Mouse (Mus musculus) right cerebral cortex, postnatal 25 days (tissue): ENCODE data around the gene Trim2.

Experiments
- DNase-seq: peaks from one replicate; pipeline ENCODE4 v3.0.0; 2022

Gene Trim2

DNA sequence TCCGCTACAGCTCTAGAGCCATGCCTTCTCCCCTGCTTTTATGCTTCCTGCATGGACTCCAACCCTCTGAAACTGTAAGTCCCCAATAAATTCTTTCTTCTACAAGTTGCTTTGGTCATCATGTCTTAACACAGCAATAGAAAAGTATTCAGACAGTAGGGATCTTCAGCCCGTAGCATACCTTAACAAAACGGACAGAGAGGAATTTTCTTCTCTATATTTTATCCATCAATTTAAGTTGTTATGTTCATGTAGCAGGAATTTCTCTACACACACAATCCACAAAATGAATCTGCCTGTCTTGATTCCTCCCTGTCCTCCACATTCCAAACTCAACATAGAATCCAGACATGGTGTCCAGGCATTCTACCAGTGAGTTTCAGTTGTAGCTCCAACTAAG is at the start of gene Trim2:
Trim2 (minus strand) TSS at position 101 of the 400 bp plus-strand sequence.
- DNase-seq: no peak

GRCm38 (mm10) chr3:84355930-84356689 is 49.4 kb upstream of the Trim2 start:
- DNase-seq: no peak

DNA sequence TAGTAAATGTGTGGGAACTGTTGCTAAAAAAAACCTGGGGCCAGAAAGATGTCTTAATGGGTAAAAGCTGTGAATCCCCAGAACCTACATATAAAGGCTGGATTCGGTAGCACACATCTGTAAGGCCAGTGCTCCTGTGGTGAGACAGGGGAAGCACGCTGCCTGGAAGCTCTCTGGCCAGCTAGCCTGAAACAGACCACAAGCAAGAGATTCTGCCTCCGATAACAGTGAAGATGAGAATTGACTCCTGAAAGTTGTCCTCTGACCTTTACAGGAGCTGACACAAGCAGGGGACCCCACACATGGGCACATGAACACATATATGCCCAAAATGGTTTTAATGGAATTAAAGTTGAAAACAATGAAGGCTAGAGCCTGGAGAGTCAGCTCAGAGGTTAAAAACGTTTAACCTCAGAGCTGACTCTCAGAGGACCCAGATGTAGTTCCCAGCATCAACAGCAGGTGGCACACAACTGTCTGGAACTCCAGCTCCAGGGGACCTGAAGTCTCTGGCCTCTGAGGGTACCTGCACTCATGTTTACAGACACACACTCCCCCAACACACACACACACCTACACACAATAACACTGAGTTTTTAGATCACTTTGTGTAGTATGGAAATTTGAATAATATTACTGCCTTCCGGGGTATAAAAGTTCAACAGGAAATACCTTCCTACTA is 45.8 kb upstream of the Trim2 start:
- no peak for DNase-seq

- DNase-seq: no peak
Measured at GRCm38 (mm10) chr3:84350311-84350710, 43.6 kb upstream of the Trim2 start.

DNA sequence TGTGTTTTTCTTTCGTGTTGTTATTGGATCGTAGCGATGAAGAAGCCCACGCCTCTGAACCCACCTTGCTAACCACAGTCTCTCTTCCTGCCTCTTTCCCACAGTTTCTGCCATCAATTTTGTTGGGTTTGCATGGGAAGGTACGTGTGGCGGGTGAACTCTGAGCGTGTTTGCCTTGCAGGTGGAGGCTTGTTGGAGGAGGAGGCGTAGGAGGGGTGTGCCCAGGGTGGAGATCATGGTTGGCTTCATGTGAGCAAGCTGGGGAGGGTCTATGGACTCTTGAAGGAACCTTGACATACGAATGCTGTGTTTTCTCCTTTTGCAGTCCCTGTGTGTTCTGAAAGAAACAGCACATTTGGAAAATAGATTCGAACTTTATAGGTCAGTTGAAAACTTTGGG is 43.1 kb upstream of the Trim2 start:
- DNase-seq: no peak

DNA sequence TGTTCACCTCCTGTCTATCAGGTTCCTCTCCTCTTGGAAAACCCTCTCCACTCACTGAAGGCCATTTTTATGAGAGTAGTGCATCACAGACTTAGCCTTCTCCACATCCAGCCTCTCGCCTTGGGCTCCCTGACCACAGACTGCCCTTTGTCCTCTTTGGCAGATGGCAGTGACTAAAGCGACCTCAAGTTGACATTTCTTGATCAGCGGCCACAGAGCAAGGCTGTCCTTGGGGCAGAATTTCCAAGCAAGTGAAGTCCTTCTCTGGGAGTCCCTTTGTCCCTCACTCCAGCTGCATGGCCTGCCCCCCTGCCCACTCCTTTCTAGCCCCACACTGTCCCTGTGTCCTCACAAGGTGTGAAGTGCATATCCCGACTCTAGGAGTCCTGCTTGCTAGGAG is 40.7 kb upstream of the Trim2 start:
- DNase-seq: no peak

GRCm38 (mm10) chr3:84346456-84347150 is 39.9 kb upstream of the Trim2 start:
- no peak for DNase-seq

GRCm38 (mm10) chr3:84345646-84345980 is 38.9 kb upstream of the Trim2 start:
- DNase-seq: no peak

- peak; percentile 80 for DNase-seq
Measured at GRCm38 (mm10) chr3:84344725-84345645, 38.3 kb upstream of the Trim2 start.

DNA sequence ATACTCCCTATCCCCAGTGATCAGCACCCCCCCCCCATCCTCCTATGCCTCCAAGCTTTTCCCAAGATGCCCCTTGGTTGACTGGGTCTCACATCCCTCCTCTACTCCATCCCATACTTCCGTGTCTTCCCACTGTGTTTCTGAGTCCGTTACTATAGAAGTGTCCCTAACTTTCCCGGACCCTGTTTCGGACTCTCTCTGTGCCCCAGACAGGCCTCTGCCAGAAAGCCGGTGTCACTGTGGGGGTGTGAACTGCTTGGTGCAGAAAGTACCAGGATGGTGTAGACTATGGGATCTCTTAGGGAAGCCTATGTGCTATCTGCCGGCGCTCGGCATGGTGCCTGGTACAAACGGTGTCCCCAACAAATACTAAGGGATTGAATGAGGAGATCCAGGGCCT is 36.4 kb upstream of the Trim2 start:
- no peak for DNase-seq

DNA sequence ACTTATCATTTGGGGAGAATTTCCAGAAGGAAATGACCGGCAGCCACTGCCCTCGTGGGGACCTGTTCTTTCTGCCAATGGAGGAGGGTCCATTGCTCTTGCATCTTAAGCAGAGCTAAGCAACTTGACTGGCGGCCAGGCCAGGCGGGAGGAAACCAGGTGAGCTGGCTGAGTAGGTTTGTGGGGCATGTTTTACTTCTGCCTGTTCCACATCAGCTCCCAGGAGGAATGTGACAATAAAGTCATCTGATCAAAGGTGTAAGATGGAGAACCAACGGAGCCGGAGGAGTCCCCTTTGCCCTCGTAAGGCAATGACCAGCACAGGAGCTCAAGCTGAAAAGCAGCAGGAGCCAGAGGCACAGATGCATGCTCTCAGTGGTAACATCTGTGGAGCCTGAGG is 35.1 kb upstream of the Trim2 start:
- no peak for DNase-seq

GRCm38 (mm10) chr3:84337585-84337984 is 30.9 kb upstream of the Trim2 start:
- DNase-seq: no peak

DNA sequence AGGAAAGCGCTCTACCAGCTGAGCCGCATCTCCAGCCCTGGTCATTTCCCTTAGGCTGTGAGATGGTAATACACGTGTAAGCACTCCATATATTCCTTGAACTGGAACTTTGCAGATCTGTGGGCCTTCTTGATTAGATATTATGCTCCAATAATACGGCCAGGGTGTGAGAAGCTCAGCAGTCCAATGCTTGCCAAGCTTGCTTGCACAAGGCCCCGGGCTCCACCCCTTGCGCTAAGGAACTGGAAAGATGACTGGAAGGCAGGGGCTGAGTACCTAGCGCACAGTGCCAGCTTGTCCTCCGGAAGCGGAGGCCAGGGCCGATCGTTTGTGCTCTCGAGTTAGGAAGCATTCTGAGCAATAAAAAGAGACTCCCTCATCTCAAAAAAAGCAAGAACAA is 29.7 kb upstream of the Trim2 start:
- no peak for DNase-seq

- no peak for DNase-seq
Measured at GRCm38 (mm10) chr3:84335421-84336073, 28.9 kb upstream of the Trim2 start.

DNA sequence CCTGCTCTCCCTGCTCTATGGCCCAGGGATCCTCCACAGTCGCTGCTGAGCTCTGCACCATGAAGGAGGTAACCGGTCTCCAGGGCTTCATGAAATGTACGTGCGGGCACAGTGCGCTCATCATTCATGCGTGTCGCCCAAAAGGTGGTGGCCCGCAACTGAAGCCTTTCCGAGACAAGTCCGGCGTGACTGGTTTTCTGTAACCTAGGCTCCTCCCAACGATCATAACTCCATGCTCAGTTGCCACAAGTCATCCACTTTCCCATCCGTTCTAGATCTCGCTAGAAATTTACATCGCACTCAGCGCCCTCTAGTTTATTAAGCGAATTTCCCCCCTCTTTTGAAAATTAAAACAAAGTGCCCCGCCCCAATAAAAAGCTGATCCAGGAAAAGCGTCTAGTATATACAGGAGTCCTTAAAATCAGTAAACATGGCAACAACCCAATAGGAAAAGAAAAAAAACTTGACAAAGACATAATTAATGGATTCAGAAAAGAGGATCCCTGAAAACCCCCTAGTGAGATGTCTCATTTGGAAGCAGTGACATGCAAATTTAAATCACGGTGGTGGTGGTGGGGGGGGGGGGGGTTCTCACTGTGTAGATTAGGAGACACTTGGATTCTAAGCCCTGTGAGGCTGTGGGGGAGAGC is 28.2 kb upstream of the Trim2 start:
- no peak for DNase-seq

GRCm38 (mm10) chr3:84333400-84334349 is 27.0 kb upstream of the Trim2 start:
- no peak for DNase-seq

- DNase-seq: no peak
Measured at GRCm38 (mm10) chr3:84330210-84330609, 23.5 kb upstream of the Trim2 start.

GRCm38 (mm10) chr3:84324967-84325441 is 18.3 kb upstream of the Trim2 start:
- DNase-seq: no peak

DNA sequence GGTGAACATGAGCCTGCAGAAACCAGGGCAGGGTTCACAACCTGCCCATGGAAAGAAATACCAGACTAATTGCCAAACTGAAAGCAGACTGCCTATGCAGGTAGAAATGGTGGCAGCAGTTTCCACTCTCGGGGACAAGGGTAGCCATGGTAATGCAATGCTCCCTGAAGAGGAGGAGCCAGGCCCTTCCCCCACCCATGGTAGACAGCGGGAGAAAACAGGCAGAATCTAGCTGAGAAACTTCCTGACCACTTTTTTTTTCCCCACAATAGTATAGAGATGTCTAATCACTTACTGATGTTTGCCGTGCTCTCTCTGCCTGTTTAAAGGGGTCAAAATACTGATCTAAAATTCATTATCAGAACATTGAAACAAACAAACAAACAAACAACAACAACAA is 17.8 kb upstream of the Trim2 start:
- no peak for DNase-seq

DNA sequence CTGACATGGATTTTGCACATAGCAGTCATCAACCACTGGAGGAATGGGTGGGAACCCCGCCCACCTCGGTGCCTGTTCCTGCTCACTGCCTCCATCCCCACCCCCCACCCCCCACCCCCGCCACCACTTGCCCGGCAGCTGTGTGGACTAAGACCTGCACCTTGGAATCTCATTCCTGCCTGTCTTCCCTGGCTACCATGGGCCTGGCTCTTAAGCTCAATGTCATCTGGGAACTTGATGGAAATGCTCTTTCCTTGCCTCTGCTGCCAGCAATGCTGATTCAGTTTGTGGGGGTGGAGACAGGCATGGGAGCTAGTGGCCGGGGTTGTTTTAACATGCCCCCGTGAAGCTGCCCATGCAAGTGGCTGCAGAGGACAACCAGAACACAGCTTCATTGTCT is 17.3 kb upstream of the Trim2 start:
- DNase-seq: no peak

DNA sequence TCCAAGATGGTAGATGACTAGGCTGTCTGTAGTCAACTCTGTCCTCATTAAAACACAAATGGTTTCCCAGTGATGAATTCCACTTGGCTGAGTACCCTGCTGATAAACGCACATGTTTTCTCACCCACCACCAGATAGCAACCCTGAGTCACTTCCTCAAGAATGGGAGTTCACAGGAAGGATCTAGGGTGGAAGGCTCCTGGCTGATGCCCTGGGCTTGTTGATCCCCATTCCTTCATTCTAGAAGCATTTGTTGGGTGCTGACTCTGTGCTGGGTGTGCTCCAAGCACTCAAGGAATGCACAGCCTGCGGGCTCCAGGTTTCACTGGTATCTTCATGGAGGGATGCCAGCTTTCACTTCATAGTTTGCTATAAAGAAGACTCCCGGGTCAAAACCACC is 12.8 kb upstream of the Trim2 start:
- DNase-seq: no peak
